Mouse (Mus musculus): Measurements from ENCODE around the gene Mcub. TPM values are rescaled to one million over a fixed set of nuclear protein-coding genes. Genes with fewer than 3 reads are reported as not detected.

Gene Mcub
- polyA plus RNA-seq, 2 experiments = 3.8 to 7.2 TPM

DNA sequence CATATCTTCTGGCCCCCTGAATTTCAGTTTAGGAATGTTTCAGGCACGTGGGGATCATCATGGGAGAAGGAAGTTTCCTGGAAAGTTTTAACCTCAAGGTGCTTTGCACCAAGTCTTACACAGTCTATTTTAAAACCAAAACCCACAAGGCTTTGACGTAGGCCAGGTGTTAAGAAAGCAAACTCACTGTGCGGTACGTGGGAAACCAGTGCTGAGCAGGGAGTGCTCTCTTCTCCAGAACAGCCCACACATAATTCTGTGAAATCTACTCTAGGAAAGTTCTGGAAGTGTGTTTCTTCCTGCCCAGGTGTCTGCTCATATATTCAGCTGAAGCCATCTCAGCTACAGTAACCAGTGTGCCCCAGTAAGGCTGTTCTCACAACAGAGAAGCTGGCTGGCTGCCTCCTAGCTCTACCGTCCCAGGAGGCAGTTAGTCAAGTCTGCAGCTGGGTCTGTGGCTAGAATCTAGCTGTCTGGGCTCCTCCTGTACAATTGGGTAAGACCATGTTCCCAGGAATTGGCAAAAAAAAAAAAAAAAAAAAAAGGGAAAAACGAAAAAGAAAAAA lies 39.7 kb downstream of the Mcub start:
- Histone ChIP-seq H3K27ac (replicated peaks; ENCODE audit: low read depth, low read length) (no peak overlapping the region), H3K9me3 (ENCODE audit: control insufficient read depth, low read length) (no peaks in the 10 kb centered on the region), H3K4me3 (replicated peaks; ENCODE audit: low read length) (no peak overlapping the region), H3K9ac (ENCODE audit: low read depth, low read length, severe bottlenecking) (no peak overlapping the region), H3K27me3 (ENCODE audit: control insufficient read depth, insufficient read depth, low read length) (no peaks in the 10 kb centered on the region), H3K36me3 (ENCODE audit: control insufficient read depth, insufficient read depth, low read length) (no peaks in the 10 kb centered on the region), H3K4me1 (ENCODE audit: control insufficient read depth, insufficient read depth, low read length) (no peaks in the 10 kb centered on the region), H3K4me2 (replicated peaks; ENCODE audit: low read depth, low read length, severe bottlenecking) (no peak overlapping the region)
- TF ChIP-seq POLR2A (IDR thresholded peaks at IDR 0.05; ENCODE audit: borderline replicate concordance, extremely low read depth, insufficient read depth, insufficient read length) = no peak
- WGBS = 55% methylated on average over 6 of the region's 6 CpGs
- DNase-seq (ENCODE audit: low spot score) (peak; percentile 9), ATAC-seq (ENCODE audit: low FRiP score, low read depth) (no peak; the same call in 1 of the 2 replicates)

DNA sequence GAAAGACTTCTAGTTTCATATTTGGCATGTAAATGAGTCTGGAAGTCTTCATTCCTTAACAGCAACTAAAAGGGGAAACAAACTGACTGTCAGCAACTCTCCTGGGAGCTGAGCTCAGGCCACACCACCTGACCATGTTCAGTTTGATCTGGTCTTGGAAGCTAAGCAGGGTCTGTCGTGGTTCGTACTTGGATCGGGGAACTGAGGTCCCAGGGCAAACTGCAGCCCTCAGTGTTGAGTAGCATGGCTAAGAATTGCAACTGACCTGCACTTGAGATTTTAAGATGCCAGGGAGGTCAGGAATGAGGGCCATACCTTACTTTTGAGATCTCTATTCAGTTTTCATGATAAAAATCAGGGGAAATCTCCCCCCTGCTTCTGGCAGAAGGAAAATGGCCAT lies 44.1 kb downstream of the Mcub start:
- Histone ChIP-seq H3K27ac (replicated peaks; ENCODE audit: low read depth, low read length) (no peak overlapping the region), H3K27me3 (ENCODE audit: control insufficient read depth, insufficient read depth, low read length) (no peaks in the 10 kb centered on the region), H3K9me3 (ENCODE audit: control insufficient read depth, low read length) (no peaks in the 10 kb centered on the region), H3K9ac (ENCODE audit: low read depth, low read length, severe bottlenecking) (no peak overlapping the region), H3K36me3 (ENCODE audit: control insufficient read depth, insufficient read depth, low read length) (no peaks in the 10 kb centered on the region), H3K4me1 (ENCODE audit: control insufficient read depth, insufficient read depth, low read length) (no peaks in the 10 kb centered on the region), H3K4me2 (replicated peaks; ENCODE audit: low read depth, low read length, severe bottlenecking) (no peak overlapping the region), H3K4me3 (replicated peaks; ENCODE audit: low read length) (no peak overlapping the region)
- 92% methylated on average over 3 of the region's 3 CpGs for WGBS
- DNase-seq (ENCODE audit: low spot score) = no peak
- ATAC-seq (ENCODE audit: low FRiP score, low read depth) = no peak
- TF ChIP-seq POLR2A (IDR thresholded peaks at IDR 0.05; ENCODE audit: borderline replicate concordance, extremely low read depth, insufficient read depth, insufficient read length) = no peak

GRCm38 (mm10) chr3:129923581-129923980 lies 46.4 kb downstream of the Mcub start:
- H3K4me3 ChIP-seq (replicated peaks; ENCODE audit: low read length) = no peak overlapping the region
- H3K27ac ChIP-seq (replicated peaks; ENCODE audit: low read depth, low read length) = no peak overlapping the region
- no peak for DNase-seq (ENCODE audit: low spot score)
- H3K36me3 ChIP-seq (ENCODE audit: control insufficient read depth, insufficient read depth, low read length) = no peaks in the 10 kb centered on the region
- ATAC-seq (ENCODE audit: low FRiP score, low read depth) = no peak
- H3K9ac ChIP-seq (ENCODE audit: low read depth, low read length, severe bottlenecking) = no peak overlapping the region
- no peak overlapping the region for H3K4me2 ChIP-seq (replicated peaks; ENCODE audit: low read depth, low read length, severe bottlenecking)
- no peaks in the 10 kb centered on the region for H3K27me3 ChIP-seq (ENCODE audit: control insufficient read depth, insufficient read depth, low read length)
- H3K9me3 ChIP-seq (ENCODE audit: control insufficient read depth, low read length) = no peaks in the 10 kb centered on the region
- TF ChIP-seq POLR2A (IDR thresholded peaks at IDR 0.05; ENCODE audit: borderline replicate concordance, extremely low read depth, insufficient read depth, insufficient read length) = no peak
- H3K4me1 ChIP-seq (ENCODE audit: control insufficient read depth, insufficient read depth, low read length) = no peaks in the 10 kb centered on the region
- 88% methylated on average over 7 of the region's 7 CpGs for WGBS

GRCm38 (mm10) chr3:129918434-129918833 lies 51.6 kb downstream of the Mcub start:
- H3K27me3 ChIP-seq (ENCODE audit: control insufficient read depth, insufficient read depth, low read length) = no peaks in the 10 kb centered on the region
- no peak for TF ChIP-seq POLR2A (IDR thresholded peaks at IDR 0.05; ENCODE audit: borderline replicate concordance, extremely low read depth, insufficient read depth, insufficient read length)
- H3K9me3 ChIP-seq (ENCODE audit: control insufficient read depth, low read length) = no peaks in the 10 kb centered on the region
- H3K4me1 ChIP-seq (ENCODE audit: control insufficient read depth, insufficient read depth, low read length) = no peaks in the 10 kb centered on the region
- no peak overlapping the region for H3K9ac ChIP-seq (ENCODE audit: low read depth, low read length, severe bottlenecking)
- DNase-seq (ENCODE audit: low spot score) = peak; percentile 62
- no peak overlapping the region for H3K4me2 ChIP-seq (replicated peaks; ENCODE audit: low read depth, low read length, severe bottlenecking)
- H3K27ac ChIP-seq (replicated peaks; ENCODE audit: low read depth, low read length) = no peak overlapping the region
- peak; percentile 65; the same call in 1 of the 2 replicates for ATAC-seq (ENCODE audit: low FRiP score, low read depth)
- no peak overlapping the region for H3K4me3 ChIP-seq (replicated peaks; ENCODE audit: low read length)
- H3K36me3 ChIP-seq (ENCODE audit: control insufficient read depth, insufficient read depth, low read length) = peaks cover 8% of the 10 kb centered on the region
- WGBS = 10% methylated on average over 13 of the region's 13 CpGs

DNA sequence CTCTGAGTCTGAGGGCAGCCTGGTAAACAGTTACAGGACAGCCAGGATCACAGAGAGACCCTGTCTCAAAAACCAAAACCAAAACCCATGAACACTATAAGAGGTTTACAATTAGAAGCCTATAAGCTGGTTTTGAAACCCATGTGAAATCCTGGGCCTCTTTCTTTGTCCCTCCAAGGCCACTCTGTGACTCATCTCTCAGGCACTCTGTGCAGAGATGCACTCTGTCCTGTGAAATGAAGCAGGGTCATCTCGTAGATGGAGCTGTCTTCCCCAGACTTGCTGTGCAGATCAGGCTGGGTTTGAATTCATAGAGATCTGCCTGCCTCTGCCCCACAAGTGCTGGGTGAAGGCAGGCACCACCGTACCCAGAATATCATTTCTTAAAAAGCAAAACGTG lies 52.6 kb downstream of the Mcub start:
- H3K36me3 ChIP-seq (ENCODE audit: control insufficient read depth, insufficient read depth, low read length) = peaks cover 16% of the 10 kb centered on the region
- DNase-seq (ENCODE audit: low spot score) (no peak), ATAC-seq (ENCODE audit: low FRiP score, low read depth) (no peak)
- H3K9ac ChIP-seq (ENCODE audit: low read depth, low read length, severe bottlenecking) = no peak overlapping the region
- H3K27ac ChIP-seq (replicated peaks; ENCODE audit: low read depth, low read length) = no peak overlapping the region
- no peaks in the 10 kb centered on the region for H3K4me1 ChIP-seq (ENCODE audit: control insufficient read depth, insufficient read depth, low read length)
- H3K4me3 ChIP-seq (replicated peaks; ENCODE audit: low read length) = no peak overlapping the region
- no peak overlapping the region for H3K4me2 ChIP-seq (replicated peaks; ENCODE audit: low read depth, low read length, severe bottlenecking)
- no peak for TF ChIP-seq POLR2A (IDR thresholded peaks at IDR 0.05; ENCODE audit: borderline replicate concordance, extremely low read depth, insufficient read depth, insufficient read length)
- no peaks in the 10 kb centered on the region for H3K9me3 ChIP-seq (ENCODE audit: control insufficient read depth, low read length)
- 83% methylated on average over 3 of the region's 3 CpGs for WGBS
- no peaks in the 10 kb centered on the region for H3K27me3 ChIP-seq (ENCODE audit: control insufficient read depth, insufficient read depth, low read length)

- Histone ChIP-seq H3K27me3 (ENCODE audit: control insufficient read depth, insufficient read depth, low read length) (no peaks in the 10 kb centered on the region), H3K9me3 (ENCODE audit: control insufficient read depth, low read length) (no peaks in the 10 kb centered on the region), H3K4me2 (replicated peaks; ENCODE audit: low read depth, low read length, severe bottlenecking) (no peak overlapping the region), H3K9ac (ENCODE audit: low read depth, low read length, severe bottlenecking) (no peak overlapping the region), H3K27ac (replicated peaks; ENCODE audit: low read depth, low read length) (no peak overlapping the region), H3K4me1 (ENCODE audit: control insufficient read depth, insufficient read depth, low read length) (no peaks in the 10 kb centered on the region), H3K4me3 (replicated peaks; ENCODE audit: low read length) (no peak overlapping the region), H3K36me3 (ENCODE audit: control insufficient read depth, insufficient read depth, low read length) (peaks cover 55% of the 10 kb centered on the region)
- TF ChIP-seq POLR2A (IDR thresholded peaks at IDR 0.05; ENCODE audit: borderline replicate concordance, extremely low read depth, insufficient read depth, insufficient read length) = no peak
- no peak for ATAC-seq (ENCODE audit: low FRiP score, low read depth)
- DNase-seq (ENCODE audit: low spot score) = no peak
- 94% methylated on average over 13 of the region's 13 CpGs for WGBS
Measured at GRCm38 (mm10) chr3:129913241-129913640, 56.8 kb downstream of the Mcub start.
